In the genomic region with DNA sequence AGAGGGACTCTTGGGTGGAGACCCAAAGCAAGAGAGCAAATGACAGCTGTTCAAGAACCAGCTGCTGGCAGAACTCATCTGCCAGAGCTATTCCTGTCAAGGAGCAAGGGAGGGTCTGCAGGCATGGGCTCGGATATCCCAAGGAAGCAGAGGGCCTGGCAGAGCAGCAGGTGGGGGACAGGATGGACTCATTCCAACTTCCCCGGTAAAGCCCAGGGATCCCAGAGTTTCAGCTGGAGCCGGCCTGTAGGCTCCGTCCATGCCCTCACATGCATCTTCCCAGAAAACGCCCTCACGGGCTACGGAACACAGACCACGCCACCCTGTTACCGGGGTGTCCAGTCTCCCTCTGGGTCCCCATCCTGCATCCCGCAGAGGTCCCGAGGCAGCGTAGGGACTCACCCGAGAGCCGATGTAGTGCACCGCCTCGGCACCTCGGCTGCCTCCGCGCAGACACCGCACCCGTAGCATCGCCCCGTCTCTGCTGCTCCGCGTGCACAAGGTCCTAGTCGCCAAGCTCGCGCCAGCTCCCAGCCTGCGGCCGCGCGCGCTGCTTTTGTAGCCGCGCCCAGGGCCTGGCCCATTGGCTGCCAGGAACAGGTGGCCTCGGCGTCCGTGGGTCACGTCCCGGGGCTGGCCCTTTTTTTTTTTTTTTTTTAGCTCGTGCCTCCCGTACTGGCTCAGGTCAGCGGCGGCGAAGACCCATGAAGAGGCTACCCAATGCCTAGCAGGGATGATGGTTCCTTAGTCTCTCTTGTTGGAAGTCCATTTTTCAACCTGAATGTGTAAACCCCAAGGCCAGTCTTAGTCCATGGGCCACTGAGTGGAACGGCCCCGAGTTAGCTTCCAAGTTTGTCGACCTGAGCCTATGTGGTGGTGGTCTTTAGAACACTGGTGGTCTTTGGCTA, we compare ENCODE assay signal across 8 mouse cellular contexts. TPM values are rescaled to one million over a fixed set of nuclear protein-coding genes. Genes with fewer than 3 reads are reported as not detected.
DNase-seq lines count a peak whose midpoint lies in the region; ATAC-seq and TF ChIP-seq lines count a peak whose summit lies in the region.

A gene (minus strand): TSS at position 558 of the 908 bp plus-strand sequence.

- H3K9ac ChIP-seq in forebrain, embryonic 11.5 days (ENCODE audit: low read length): peak within 1 kb of the TSS; percentile 54
- peak within 1 kb of the TSS; percentile 74 for H3K9ac ChIP-seq in heart, embryonic 14.5 days (ENCODE audit: low read length)
- H3K9ac ChIP-seq in kidney, postnatal 0 days (ENCODE audit: low read depth, low read length): peak within 1 kb of the TSS; percentile 44
- H3K9ac ChIP-seq in liver, embryonic 11.5 days (ENCODE audit: low read depth, low read length): peak within 1 kb of the TSS; percentile 51

- H3K4me1 ChIP-seq in forebrain, embryonic 11.5 days (replicated peaks; ENCODE audit: control insufficient read depth, insufficient read depth, low read length): 0 out of 2 replicates have a peak, but pooled peaks cover 2% of the 10 kb centered on the region
- peaks cover 3 to 6% of the 10 kb centered on the region in 2 experiments; a peak in 1 of 4 replicates for H3K4me1 ChIP-seq in heart, embryonic 14.5 days (ENCODE audit: control insufficient read depth in 2 of 2, insufficient read depth in 2 of 2, low read length in 2 of 2)
- H3K4me1 ChIP-seq in kidney, postnatal 0 days (replicated peaks; ENCODE audit: insufficient read depth, low read length): no peaks in the 10 kb centered on the region
- no peaks in the 10 kb centered on the region for H3K4me1 ChIP-seq in liver, embryonic 11.5 days (replicated peaks; ENCODE audit: control insufficient read depth, insufficient read depth, low read length)

- H3K4me2 ChIP-seq in forebrain, embryonic 11.5 days (ENCODE audit: low read depth, low read length, severe bottlenecking): peak within 1 kb of the TSS; percentile 53
- peak within 1 kb of the TSS; percentile 79 for H3K4me2 ChIP-seq in heart, embryonic 14.5 days (ENCODE audit: low read length)
- peak within 1 kb of the TSS; percentile 90 for H3K4me2 ChIP-seq in kidney, postnatal 0 days (ENCODE audit: low read length)
- H3K4me2 ChIP-seq in liver, embryonic 11.5 days: peak within 1 kb of the TSS; percentile 82

- no peaks in the 10 kb centered on the region; the same call in 1 of the 2 replicates for H3K27me3 ChIP-seq in forebrain, embryonic 11.5 days (ENCODE audit: control insufficient read depth, insufficient read depth, low read length)
- H3K27me3 ChIP-seq in heart, embryonic 14.5 days (ENCODE audit: control insufficient read depth, insufficient read depth, low read length): 0 out of 2 replicates have a peak, but pooled peaks cover 5% of the 10 kb centered on the region
- H3K27me3 ChIP-seq in kidney, postnatal 0 days (ENCODE audit: insufficient read depth, low read length): no peaks in the 10 kb centered on the region
- peaks cover 15% of the 10 kb centered on the region for H3K27me3 ChIP-seq in liver, embryonic 11.5 days (replicated peaks; ENCODE audit: control insufficient read depth, insufficient read depth, low read length)

- no peaks in the 10 kb centered on the region for H3K9me3 ChIP-seq in forebrain, embryonic 11.5 days (ENCODE audit: control insufficient read depth, low read length)
- H3K9me3 ChIP-seq in heart, embryonic 14.5 days (ENCODE audit: control insufficient read depth, low read length): no peaks in the 10 kb centered on the region
- no peaks in the 10 kb centered on the region for H3K9me3 ChIP-seq in kidney, postnatal 0 days (replicated peaks; ENCODE audit: low read length)
- H3K9me3 ChIP-seq in liver, embryonic 11.5 days (ENCODE audit: control insufficient read depth, low read length): no peaks in the 10 kb centered on the region

- no peak within 1 kb of the TSS for H3K27ac ChIP-seq in forebrain, embryonic 11.5 days (ENCODE audit: low read depth, low read length)
- H3K27ac ChIP-seq in heart, embryonic 14.5 days (replicated peaks in 1 of 2; ENCODE audit: control insufficient read depth in 1 of 2, insufficient read depth in 1 of 2, low read depth in 2 of 2, low read length in 2 of 2): no peak within 1 kb of the TSS
- H3K27ac ChIP-seq in kidney, postnatal 0 days: no peak within 1 kb of the TSS
- no peak within 1 kb of the TSS for H3K27ac ChIP-seq in liver, embryonic 11.5 days (ENCODE audit: low read depth, low read length)

- peak; percentile 97 for ATAC-seq in forebrain, embryonic 11.5 days (replicated peaks; ENCODE audit: low FRiP score)
- ATAC-seq in heart, embryonic 14.5 days (ENCODE audit: insufficient number of reproducible peaks, insufficient read depth, low FRiP score, low read depth): peak; percentile 81
- peak; percentile 94 for ATAC-seq in kidney, postnatal 0 days (replicated peaks; ENCODE audit: low FRiP score, low read depth)
- ATAC-seq in liver, embryonic 11.5 days (replicated peaks; ENCODE audit: low FRiP score): peak; percentile 88

- H3K4me3 ChIP-seq in forebrain, embryonic 11.5 days (ENCODE audit: low read depth, low read length): peak within 1 kb of the TSS; percentile 38
- peak within 1 kb of the TSS; percentile 44 to 61 for H3K4me3 ChIP-seq in heart, embryonic 14.5 days (ENCODE audit: control insufficient read depth in 1 of 2, insufficient read depth in 1 of 2, low read depth in 1 of 2, low read length in 2 of 2)
- peak within 1 kb of the TSS; percentile 47 for H3K4me3 ChIP-seq in kidney, postnatal 0 days (replicated peaks; ENCODE audit: low read depth, low read length)
- H3K4me3 ChIP-seq in liver, embryonic 11.5 days (ENCODE audit: low read depth, low read length): peak within 1 kb of the TSS; percentile 50

- peak; percentile 36 for DNase-seq in CD4-positive helper T cell, adult 2 months (ENCODE audit: low read depth, low spot score)
- DNase-seq in c-Kit-positive CD71-positive TER-119-positive erythroid progenitor cells, embryonic 14.5 days (ENCODE audit: low spot score): peak; percentile 29
- DNase-seq in forebrain, embryonic 11.5 days (ENCODE audit: low spot score): peak; percentile 86
- peak; percentile 65 for DNase-seq in kidney, postnatal 0 days (ENCODE audit: low spot score)
- peak; percentile 72 for DNase-seq in liver, embryonic 11.5 days (ENCODE audit: low spot score)
- DNase-seq in monocyte, adult 2 months (ENCODE audit: low read depth in 1 of 2, low spot score in 2 of 2): peak; percentile 29 to 40
- DNase-seq in spleen, postnatal 14 days (ENCODE audit: low spot score in 2 of 2): peak; percentile 29 to 50

- no peak for TF ChIP-seq CTCF in kidney, postnatal 0 days (IDR thresholded peaks at IDR 0.05; ENCODE audit: low read depth)

- H3K36me3 ChIP-seq in forebrain, embryonic 11.5 days (ENCODE audit: control insufficient read depth, insufficient read depth, low read length): no peaks in the 10 kb centered on the region
- no peaks in the 10 kb centered on the region for H3K36me3 ChIP-seq in heart, embryonic 14.5 days (ENCODE audit: control insufficient read depth, insufficient read depth, low read length)
- H3K36me3 ChIP-seq in kidney, postnatal 0 days (ENCODE audit: insufficient read depth, low read length): no peaks in the 10 kb centered on the region
- H3K36me3 ChIP-seq in liver, embryonic 11.5 days (ENCODE audit: control insufficient read depth, insufficient read depth, low read length): no peaks in the 10 kb centered on the region

- 2% methylated on average over 48 of the region's 48 CpGs for WGBS in forebrain, embryonic 11.5 days
- WGBS in heart, embryonic 14.5 days: 3% methylated on average over 48 of the region's 48 CpGs
- WGBS in kidney, postnatal 0 days: 3% methylated on average over 48 of the region's 48 CpGs
- WGBS in liver, embryonic 11.5 days: 5% methylated on average over 48 of the region's 48 CpGs

RNA-seq across cellular contexts. Expression of the gene that starts here (rescaled TPM):
- polyA plus RNA-seq in forebrain, embryonic 11.5 days (2014; fragmentation: Nextera tagmentation; extraction: Ambion mirVana): 19.6 and 19.9 TPM in 2 replicates
- polyA plus RNA-seq in heart, embryonic 14.5 days (2014; fragmentation: Nextera tagmentation; extraction: Ambion mirVana): 13.2 and 19.0 TPM in 2 replicates
- 270 and 317 TPM in 2 replicates for polyA plus RNA-seq in kidney, postnatal 0 days (2015; fragmentation: Nextera tagmentation; extraction: Ambion mirVana)
- polyA plus RNA-seq in liver, embryonic 11.5 days (2014; fragmentation: Nextera tagmentation; extraction: Ambion mirVana): 24.5 and 25.5 TPM in 2 replicates

Comparison
In these comparisons a context has a peak if more than half of its experiments do, and no peak if none do; other contexts are left out.
1. RNA of the gene that starts here (polyA plus RNA-seq): 270 to 317 TPM in kidney, postnatal 0 days; 24.5 to 25.5 TPM in liver, embryonic 11.5 days, 19.6 to 19.9 TPM in forebrain, embryonic 11.5 days and 13.2 to 19.0 TPM in heart, embryonic 14.5 days; every median in the first group is over 10 times any median in the second.
2. DNase-seq: peak in every context shown above with its lines; median percentile 86 in forebrain, embryonic 11.5 days; 72 in liver, embryonic 11.5 days; 65 in kidney, postnatal 0 days; 40 in spleen, postnatal 14 days; 36 in CD4-positive helper T cell, adult 2 months; 34 in monocyte, adult 2 months; 29 in c-Kit-positive CD71-positive TER-119-positive erythroid progenitor cells, embryonic 14.5 days.
3. Peak in every context shown above with its lines, with median percentiles within 50 percentile points of each other: ATAC-seq, H3K4me2 ChIP-seq, H3K4me3 ChIP-seq and H3K9ac ChIP-seq.